Mouse (Mus musculus) lung, embryonic 16.5 days (tissue): Measurements from ENCODE around the gene Cdkal1. TPM values are rescaled to one million over a fixed set of nuclear protein-coding genes. Genes with fewer than 3 reads are reported as not detected.

Experiments used
- ATAC-seq: fragments of 200-750 bp; cut with Nextera tagmentation; 2 replicates; pipeline ENCODE4 v1.8.0; 2017; ENCODE audit warnings: low read depth, mild to moderate bottlenecking, moderate library complexity
- H3K27ac ChIP-seq: fragments of 300-500 bp; sonication (generic); 2 replicates; pipeline ENCODE4 v1.5.1; 2014; ENCODE audit warnings: mild to moderate bottlenecking, control low read depth, low read length
- H3K27me3 ChIP-seq: fragments of 300-500 bp; sonication (generic); 2 replicates; pipeline ENCODE4 v1.6.1; 2014; ENCODE audit warnings: low read depth, low read length, mixed read lengths; ENCODE audit not compliant: control insufficient read depth, insufficient read depth
- H3K36me3 ChIP-seq: fragments of 300-500 bp; sonication (generic); 2 replicates; pipeline ENCODE4 v1.6.1; 2014; ENCODE audit warnings: low read length; ENCODE audit not compliant: control insufficient read depth, insufficient read depth
- H3K4me1 ChIP-seq: fragments of 300-500 bp; sonication (generic); replicated peaks from 2 replicates; pipeline ENCODE4 v1.6.1; 2014; ENCODE audit warnings: low read length, mixed read lengths; ENCODE audit not compliant: control insufficient read depth, insufficient read depth
- H3K4me2 ChIP-seq: fragments of 300-500 bp; sonication (generic); 2 replicates; pipeline ENCODE4 v1.6.1; 2014; ENCODE audit warnings: low read depth, low read length, control low read depth
- H3K4me3 ChIP-seq: fragments of 300-500 bp; sonication (generic); 2 replicates; pipeline ENCODE4 v1.5.1; 2014; ENCODE audit warnings: mild to moderate bottlenecking, low read length, control low read depth
- H3K9ac ChIP-seq: fragments of 300-500 bp; sonication (generic); 2 replicates; pipeline ENCODE4 v1.6.1; 2014; ENCODE audit warnings: low read length, control low read depth
- H3K9me3 ChIP-seq: fragments of 300-500 bp; sonication (generic); 2 replicates; pipeline ENCODE4 v1.6.1; 2016; ENCODE audit warnings: low read length; ENCODE audit not compliant: control insufficient read depth
- WGBS: fragments of 180-500 bp; shearing (Covaris S2); extraction: QIAGEN DNeasy Blood & Tissue Kit; methylation state at CpG from one replicate; pipeline ENCODE4 v1.1.7; 2014; 5-methylcytosine and 5-hydroxymethylcytosine counted together
- polyA plus RNA-seq: library from polyadenylated mRNA; unstranded; fragments of >200 nt; fragmentation: Nextera tagmentation; extraction: Ambion mirVana; gene quantifications from 2 replicates; pipeline ENCODE4 v1.2.1, GENCODE M21; 2015

Cdkal1 gene
- polyA plus RNA-seq, 1 experiment from 2014 or later = 32.1 TPM

DNA sequence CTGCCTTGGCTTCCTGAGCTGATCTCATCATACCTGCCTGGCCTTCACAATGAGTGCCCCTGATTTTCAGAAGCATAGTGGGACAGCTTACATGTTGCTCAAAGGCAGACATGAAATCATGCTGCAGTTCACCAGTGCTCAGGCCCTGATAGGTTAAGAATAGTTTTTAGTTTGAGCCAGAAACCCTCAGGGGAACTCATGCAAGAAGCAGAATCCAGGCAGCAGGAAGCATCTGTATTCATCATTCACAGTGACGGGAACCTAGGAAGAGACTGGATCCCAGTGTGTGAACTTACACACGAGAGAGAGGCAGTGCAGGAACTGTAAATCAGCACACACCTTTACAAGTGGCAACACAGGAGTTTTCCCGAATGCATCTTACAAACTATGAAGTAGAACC is 441.0 kb downstream of the Cdkal1 start:
- Histone ChIP-seq H3K4me1 (no peaks in the 10 kb centered on the region), H3K9me3 (no peaks in the 10 kb centered on the region), H3K4me2 (no peak overlapping the region), H3K4me3 (no peak overlapping the region), H3K27me3 (no peaks in the 10 kb centered on the region), H3K9ac (no peak overlapping the region), H3K27ac (no peak overlapping the region), H3K36me3 (no peaks in the 10 kb centered on the region)
- no peak for ATAC-seq
- 42% methylated on average over 3 of the region's 3 CpGs for whole genome bisulfite sequencing

DNA sequence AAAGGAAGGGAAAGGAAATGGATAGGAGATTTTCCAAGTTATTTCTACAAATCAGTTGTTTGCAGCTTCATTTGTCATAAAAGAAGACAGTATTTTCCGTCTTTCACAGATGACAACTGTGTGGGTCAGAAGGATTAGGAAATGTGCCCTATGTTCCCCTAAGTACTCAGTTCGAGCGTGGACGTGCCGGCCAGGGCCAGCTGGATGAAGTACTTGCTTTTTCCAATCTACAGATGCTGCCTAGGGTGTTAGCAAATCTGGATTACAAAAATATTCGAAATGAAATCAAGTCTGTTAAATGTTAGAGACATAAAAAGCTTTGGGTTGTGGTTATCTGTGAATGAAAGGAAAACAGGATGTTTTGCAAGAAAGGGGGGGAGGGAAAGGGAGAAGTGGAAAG is 444.3 kb downstream of the Cdkal1 start:
- ATAC-seq = no peak
- no peaks in the 10 kb centered on the region for H3K9me3 ChIP-seq
- WGBS = 74% methylated on average over 6 of the region's 6 CpGs

DNA sequence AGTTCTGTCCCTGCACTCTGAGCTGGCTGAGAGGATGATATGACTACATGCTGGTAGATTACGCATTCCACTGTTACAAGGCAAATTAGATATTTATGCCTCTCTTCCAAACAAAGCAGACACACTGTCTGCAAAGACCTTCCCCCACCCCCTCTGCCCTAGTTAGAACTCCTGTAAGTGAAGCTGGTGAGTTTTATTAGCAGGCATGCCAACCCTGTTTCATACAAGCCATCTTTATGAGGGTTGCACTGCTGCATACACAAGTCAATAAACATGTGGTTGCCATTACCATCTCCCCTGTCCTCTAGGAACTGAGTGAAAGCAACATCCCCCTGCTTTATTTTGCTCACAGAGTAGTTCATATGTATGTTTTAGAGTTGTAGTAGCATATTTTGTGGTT is 447.9 kb downstream of the Cdkal1 start:
- ATAC-seq = no peak
- Histone ChIP-seq H3K9me3 (no peaks in the 10 kb centered on the region), H3K27me3 (no peaks in the 10 kb centered on the region), H3K9ac (no peak overlapping the region), H3K4me1 (no peaks in the 10 kb centered on the region), H3K27ac (no peak overlapping the region), H3K4me3 (no peak overlapping the region), H3K36me3 (no peaks in the 10 kb centered on the region), H3K4me2 (no peak overlapping the region)
- 83% methylated on average over 1 of the region's 1 CpGs for WGBS

More for the DNA sequence above, 444.3 kb downstream of the Cdkal1 start:
- Histone ChIP-seq H3K36me3 (no peaks in the 10 kb centered on the region), H3K9ac (no peak overlapping the region), H3K27me3 (no peaks in the 10 kb centered on the region), H3K4me2 (no peak overlapping the region), H3K4me3 (no peak overlapping the region), H3K27ac (no peak overlapping the region), H3K4me1 (no peaks in the 10 kb centered on the region)

DNA sequence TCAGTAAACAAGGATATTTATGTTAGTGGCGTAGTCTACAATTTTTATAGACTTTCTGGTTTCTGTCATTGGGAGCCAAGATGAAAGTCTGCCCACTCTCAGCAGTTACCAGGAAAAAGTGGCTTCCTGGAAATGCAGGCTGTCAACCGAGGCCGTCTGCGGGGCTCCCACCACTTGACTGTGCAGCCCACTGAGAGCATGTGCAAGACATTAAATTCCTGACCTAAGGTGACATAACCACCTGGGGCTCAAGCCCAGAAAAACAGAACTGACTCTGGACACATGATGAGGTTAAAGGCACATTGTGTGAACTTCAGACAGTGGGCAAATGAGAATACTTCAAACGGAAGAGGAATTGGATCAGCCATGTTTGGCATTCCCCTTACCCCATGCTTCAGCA is 450.2 kb downstream of the Cdkal1 start:
- Histone ChIP-seq H3K9me3 (no peaks in the 10 kb centered on the region), H3K4me3 (no peak overlapping the region), H3K27me3 (no peaks in the 10 kb centered on the region), H3K4me1 (no peaks in the 10 kb centered on the region), H3K4me2 (no peak overlapping the region), H3K27ac (no peak overlapping the region), H3K9ac (no peak overlapping the region), H3K36me3 (no peaks in the 10 kb centered on the region)
- WGBS = 65% methylated on average over 5 of the region's 5 CpGs
- no peak for ATAC-seq

DNA sequence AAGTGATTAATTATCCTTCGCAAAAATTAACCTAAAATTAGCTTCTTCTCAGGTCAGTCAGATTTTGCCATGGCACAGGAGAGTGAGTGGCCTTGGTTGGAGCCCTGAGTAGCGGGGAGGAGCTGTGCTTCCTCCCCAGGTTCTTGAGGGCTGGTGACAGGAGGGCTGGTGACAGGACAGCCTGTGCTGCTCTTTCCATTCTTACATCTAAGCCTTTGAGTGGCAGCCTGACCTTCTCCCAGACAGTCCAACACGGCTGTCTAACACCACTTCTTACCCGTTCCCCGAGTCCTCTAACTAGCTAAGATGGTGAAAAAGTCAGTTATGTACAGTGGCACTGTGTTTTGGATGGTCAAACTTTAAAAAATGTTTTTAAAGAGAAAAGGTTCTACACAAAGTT is 452.3 kb downstream of the Cdkal1 start:
- 71% methylated on average over 5 of the region's 5 CpGs for WGBS
- H3K36me3 ChIP-seq = no peaks in the 10 kb centered on the region
- H3K4me1 ChIP-seq = no peaks in the 10 kb centered on the region
- no peaks in the 10 kb centered on the region for H3K27me3 ChIP-seq
- H3K4me3 ChIP-seq = no peak overlapping the region
- no peaks in the 10 kb centered on the region for H3K9me3 ChIP-seq
- no peak for ATAC-seq
- H3K27ac ChIP-seq = no peak overlapping the region
- H3K4me2 ChIP-seq = no peak overlapping the region
- H3K9ac ChIP-seq = no peak overlapping the region

DNA sequence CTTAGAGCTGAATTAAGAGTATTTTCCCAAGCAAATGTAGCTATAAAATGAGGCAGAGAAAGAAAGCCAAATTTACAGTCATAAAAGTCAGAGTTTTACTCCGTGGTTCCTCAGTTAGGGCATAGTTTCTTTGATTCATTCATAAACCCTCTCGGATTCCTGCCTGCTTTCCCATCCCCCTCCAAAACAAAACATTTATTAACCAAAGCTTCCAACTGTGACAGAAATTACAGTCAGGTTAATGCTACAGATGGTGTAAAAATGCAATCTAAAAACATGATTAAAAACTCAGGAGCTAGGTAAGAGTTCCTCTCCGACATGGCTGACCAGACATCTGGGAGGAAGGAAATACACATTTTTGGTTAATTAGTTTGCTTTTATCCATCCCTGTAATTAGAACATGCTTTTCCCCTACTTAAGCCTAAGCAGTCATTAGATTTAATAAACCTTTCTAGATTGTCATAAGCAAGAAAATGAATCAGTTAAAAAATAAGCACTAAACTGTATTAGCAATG is 452.9 kb downstream of the Cdkal1 start:
- Histone ChIP-seq H3K4me3 (no peak overlapping the region), H3K4me2 (no peak overlapping the region), H3K27ac (no peak overlapping the region), H3K27me3 (no peaks in the 10 kb centered on the region), H3K9me3 (no peaks in the 10 kb centered on the region), H3K4me1 (no peaks in the 10 kb centered on the region), H3K9ac (no peak overlapping the region), H3K36me3 (no peaks in the 10 kb centered on the region)
- ATAC-seq = no peak
- WGBS = 63% methylated on average over 3 of the region's 3 CpGs

DNA sequence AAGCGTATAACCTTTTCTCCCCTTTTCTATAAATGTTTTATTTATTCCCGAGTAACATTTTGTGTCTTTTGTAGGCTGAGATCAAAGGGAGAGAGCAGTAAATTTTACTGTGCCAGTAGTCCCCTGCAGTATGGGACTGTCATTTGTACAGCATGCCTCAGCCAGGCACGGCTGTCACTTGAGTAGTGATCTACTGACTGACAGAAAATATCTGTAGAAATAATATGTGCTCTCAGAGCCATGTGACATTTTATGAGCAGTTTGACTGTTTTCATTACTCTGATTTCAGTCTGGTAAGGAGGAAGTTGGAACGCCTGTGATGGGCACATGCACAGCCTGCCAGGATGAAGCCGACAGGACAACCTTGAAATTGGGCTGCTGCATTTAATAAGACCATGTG is 455.6 kb downstream of the Cdkal1 start:
- H3K27ac ChIP-seq = no peak overlapping the region
- no peak overlapping the region for H3K4me3 ChIP-seq
- no peaks in the 10 kb centered on the region for H3K36me3 ChIP-seq
- WGBS = 38% methylated on average over 5 of the region's 5 CpGs
- H3K4me2 ChIP-seq = no peak overlapping the region
- H3K9me3 ChIP-seq = no peaks in the 10 kb centered on the region
- H3K4me1 ChIP-seq = no peaks in the 10 kb centered on the region
- no peak overlapping the region for H3K9ac ChIP-seq
- ATAC-seq = peak; percentile 47; the same call in 1 of the 2 replicates
- H3K27me3 ChIP-seq = no peaks in the 10 kb centered on the region

DNA sequence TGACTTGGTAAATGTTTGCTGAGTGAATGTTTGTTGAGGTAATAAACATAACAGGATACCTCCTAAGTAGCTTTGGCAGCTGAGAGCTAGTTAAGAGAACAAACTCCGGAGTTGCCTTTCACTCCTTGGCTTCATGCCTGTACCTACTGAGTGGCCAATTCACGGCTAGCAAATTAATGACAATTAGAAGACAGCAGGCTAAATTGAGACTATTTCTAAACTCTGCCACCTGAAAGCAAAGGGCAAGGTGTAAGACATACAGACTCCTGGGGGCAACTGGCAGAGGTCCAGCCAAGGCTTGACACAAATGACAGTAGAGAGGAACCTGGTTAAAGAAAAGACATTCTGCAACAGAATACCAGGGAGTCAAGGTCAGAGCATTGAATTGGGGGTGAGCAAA is 457.0 kb downstream of the Cdkal1 start:
- no peaks in the 10 kb centered on the region for H3K27me3 ChIP-seq
- H3K4me3 ChIP-seq = no peak overlapping the region
- H3K36me3 ChIP-seq = no peaks in the 10 kb centered on the region
- no peak overlapping the region for H3K4me2 ChIP-seq
- no peak for ATAC-seq
- no peaks in the 10 kb centered on the region for H3K9me3 ChIP-seq
- H3K9ac ChIP-seq = no peak overlapping the region
- no peak overlapping the region for H3K27ac ChIP-seq
- no peaks in the 10 kb centered on the region for H3K4me1 ChIP-seq
- WGBS = 56% methylated on average over 2 of the region's 2 CpGs

DNA sequence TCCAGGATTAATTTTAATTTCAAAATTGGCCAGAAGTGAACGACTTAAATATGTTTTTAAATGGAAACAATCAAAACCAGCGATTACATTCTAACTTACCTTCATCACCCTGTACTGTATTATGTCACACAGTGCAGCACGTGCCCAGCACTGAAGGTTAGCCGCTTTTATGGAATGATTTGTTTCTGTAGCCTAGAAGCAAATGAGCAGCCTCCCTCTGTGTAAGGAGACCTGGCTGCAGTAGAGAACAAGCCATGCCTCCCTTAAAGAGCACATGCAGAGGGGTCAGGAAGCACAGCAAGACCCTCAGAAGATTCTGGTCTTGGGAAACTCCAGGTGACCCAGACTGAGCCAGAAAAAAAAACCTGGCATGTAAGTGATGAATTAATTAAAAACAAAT is 459.8 kb downstream of the Cdkal1 start:
- H3K4me3 ChIP-seq = no peak overlapping the region
- no peaks in the 10 kb centered on the region for H3K9me3 ChIP-seq
- WGBS = 84% methylated on average over 4 of the region's 4 CpGs
- no peaks in the 10 kb centered on the region for H3K36me3 ChIP-seq
- H3K9ac ChIP-seq = no peak overlapping the region
- no peak for ATAC-seq
- H3K27me3 ChIP-seq = no peaks in the 10 kb centered on the region
- no peaks in the 10 kb centered on the region for H3K4me1 ChIP-seq
- H3K4me2 ChIP-seq = no peak overlapping the region
- H3K27ac ChIP-seq = no peak overlapping the region

DNA sequence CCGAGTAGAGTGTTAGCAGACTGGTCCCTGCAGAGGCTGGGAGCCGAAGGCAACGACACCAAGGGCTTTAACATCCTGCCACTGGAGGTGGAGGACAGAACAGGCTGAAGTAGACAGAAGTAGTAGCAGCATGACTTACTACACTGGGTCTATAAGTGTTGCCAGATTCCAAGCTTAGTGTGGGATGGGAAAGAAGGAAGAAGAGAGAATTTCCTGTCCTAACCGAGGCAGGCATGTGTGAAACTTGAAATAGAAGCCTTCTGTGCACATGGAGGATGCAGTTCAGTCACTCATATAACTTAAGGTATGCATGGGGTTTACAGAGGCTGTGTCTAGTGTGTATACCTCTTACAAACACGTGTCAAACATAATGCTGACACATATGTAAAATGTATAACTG is 465.4 kb downstream of the Cdkal1 start:
- Histone ChIP-seq H3K27ac (no peak overlapping the region), H3K27me3 (no peaks in the 10 kb centered on the region), H3K36me3 (no peaks in the 10 kb centered on the region), H3K9ac (no peak overlapping the region), H3K4me3 (no peak overlapping the region), H3K9me3 (no peaks in the 10 kb centered on the region), H3K4me1 (no peaks in the 10 kb centered on the region), H3K4me2 (no peak overlapping the region)
- ATAC-seq = no peak
- WGBS = 61% methylated on average over 5 of the region's 5 CpGs
